Mouse (Mus musculus) layer of hippocampus, adult 2 months (tissue): ENCODE measurements around the gene Usp33. TPM values are rescaled to one million over a fixed set of nuclear protein-coding genes. Genes with fewer than 3 reads are reported as not detected.

Experiments used
- DNase-seq, 2 experiments: peaks; one replicate each; pipeline ENCODE4 v3.0.0; 2022; ENCODE audit warnings: low spot score in 2 of 2
- H3K27ac ChIP-seq: fragments of 200-600 bp; 2 replicates; pipeline ENCODE4 v1.8.1; 2022
- H3K4me3 ChIP-seq: fragments of 200-600 bp; 2 replicates; pipeline ENCODE4 v1.8.1; 2022; ENCODE audit warnings: mild to moderate bottlenecking
- CTCF ChIP-seq: fragments of 200-600 bp; conservative IDR thresholded peaks from 2 replicates; pipeline ENCODE4 v1.8.1; 2022; ENCODE audit warnings: antibody characterized with exemption, mild to moderate bottlenecking, moderate library complexity
- total RNA-seq, 2 experiments: library from RNA; stranded (reverse); gene quantifications; 2 replicates each; pipeline ENCODE4 v1.2.3; 2021

Gene Usp33
- total RNA-seq, 2 experiments from 2014 or later = 129 to 130 TPM

DNA sequence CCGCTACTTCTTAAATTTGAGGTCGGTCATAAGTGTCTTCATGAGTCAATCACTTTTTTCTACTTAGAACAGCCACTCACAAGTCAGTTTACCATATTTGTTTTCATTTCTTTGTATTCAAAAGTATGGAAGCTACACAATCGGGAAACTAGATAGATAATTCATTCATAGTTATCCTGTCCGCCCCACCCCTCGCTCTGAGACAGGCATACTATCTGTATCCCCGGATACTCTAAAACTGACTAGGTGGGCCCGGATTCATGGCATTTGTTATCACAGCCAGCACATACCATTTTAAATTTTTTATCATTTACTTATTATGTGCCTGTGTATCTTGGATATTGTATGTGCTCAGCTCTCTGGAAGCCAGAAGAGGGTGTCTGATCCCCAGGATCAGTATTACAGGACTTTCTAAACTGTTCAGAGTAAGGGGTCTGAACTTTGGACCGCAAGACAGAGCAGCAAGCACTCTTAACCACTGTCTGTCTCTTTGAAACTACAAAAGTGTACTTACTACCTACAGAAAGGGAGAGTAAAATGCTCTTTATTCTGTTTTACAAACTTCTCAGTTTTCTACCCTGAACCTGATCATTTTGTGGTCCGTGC is 51.2 kb downstream of the Usp33 start:
- peak; percentile 35; the same call in 1 of the 2 replicates for TF ChIP-seq CTCF
- DNase-seq = no peak
- H3K4me3 ChIP-seq = peak overlapping the region; percentile 87
- peak overlapping the region; percentile 100 for H3K27ac ChIP-seq

DNA sequence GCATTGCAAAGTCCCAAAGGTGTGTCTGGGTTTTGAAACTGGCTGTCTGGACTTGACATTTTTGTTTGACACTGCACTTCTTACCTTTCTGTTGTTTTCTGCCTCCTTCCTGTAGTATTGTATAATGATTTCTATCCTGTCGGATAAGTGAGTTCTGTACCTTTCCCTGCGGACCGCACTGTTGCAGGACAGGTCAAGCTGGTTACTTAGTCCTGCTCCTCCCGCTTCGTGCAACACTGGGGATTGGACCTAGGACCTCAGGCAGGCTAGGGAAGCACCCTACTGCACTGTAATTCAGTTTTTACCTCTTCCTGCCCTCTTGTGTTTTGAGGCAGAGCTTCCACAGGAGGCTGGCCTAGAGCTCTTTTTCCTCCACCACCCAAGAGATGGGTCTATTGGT is 54.2 kb downstream of the Usp33 start:
- TF ChIP-seq CTCF = no peak
- DNase-seq = no peak
- Histone ChIP-seq H3K4me3 (no peak overlapping the region), H3K27ac (no peak overlapping the region)

DNA sequence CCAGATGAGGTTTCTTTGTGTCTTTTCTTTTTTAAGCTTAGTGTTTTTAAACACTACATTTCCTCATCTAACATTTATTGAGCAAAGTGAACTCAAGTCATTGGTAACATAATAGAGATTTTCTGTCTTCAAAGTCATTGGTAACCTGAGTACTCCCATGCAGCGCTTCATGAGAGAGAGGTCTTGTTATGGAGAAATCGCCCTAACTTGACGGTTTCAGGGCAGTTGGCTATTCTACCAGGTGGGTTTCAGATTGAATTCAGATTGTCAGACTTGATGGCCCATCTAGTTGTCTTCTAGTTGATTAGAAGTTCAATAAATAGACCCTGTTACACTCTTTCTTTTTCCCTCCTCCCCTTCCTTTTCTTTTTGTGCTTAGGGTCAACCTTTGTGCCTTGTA is 54.6 kb downstream of the Usp33 start:
- no peak for TF ChIP-seq CTCF
- Histone ChIP-seq H3K4me3 (no peak overlapping the region), H3K27ac (no peak overlapping the region)
- no peak for DNase-seq

DNA sequence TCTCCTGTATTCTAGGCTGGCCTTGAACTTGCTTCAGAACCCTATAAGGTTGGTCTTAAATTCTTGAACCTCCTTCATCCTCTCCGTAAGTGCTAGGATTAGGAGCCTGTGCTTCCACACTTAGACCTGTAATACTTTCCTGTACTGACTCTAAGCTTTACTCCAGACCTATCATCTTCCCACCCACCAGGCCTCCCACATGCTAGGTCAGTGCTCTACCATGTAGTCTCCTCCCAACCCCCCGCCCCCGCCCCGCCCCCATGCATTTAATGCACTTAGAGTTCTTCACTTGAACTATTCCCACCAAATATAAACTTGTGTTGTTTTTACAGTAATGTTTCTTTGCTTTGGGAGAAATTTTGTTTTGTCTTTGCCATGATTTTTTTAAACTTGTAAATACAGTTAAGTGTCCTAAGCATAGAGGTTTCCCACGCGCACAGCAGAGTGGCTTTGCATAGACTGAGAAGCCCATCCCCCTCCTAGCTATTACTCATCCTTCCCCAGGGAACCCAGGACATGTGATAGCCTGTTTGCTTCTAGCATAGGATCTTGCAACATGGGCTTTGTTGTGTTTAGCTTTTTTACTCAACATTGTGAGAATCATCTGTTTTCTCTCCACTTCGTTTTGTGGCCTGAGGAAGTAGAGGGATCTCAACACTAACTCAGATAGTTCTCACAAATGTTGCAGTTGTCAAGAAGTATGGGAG is 55.8 kb downstream of the Usp33 start:
- no peak overlapping the region for H3K4me3 ChIP-seq
- peak overlapping the region; percentile 56 for H3K27ac ChIP-seq
- DNase-seq = no peak
- TF ChIP-seq CTCF = no peak

DNA sequence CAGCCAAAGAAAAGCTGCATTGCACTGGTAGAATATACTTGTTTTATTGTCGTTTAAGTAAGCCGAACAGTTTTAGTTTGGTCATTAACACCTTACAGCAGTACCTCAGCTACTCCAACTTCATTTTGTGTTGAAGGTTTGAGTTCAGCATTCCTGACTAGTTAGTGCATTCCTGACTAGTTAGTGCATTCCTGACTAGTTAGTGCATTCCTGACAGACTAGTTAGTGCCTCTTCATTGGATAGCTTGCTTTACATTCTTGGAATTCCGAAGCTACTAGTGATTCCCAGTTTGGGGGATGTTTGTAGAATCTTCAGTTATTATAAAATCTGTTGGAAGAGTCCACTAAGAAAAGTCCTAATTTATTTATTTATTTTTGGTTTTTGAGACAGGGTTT is 56.4 kb downstream of the Usp33 start:
- H3K27ac ChIP-seq = peak overlapping the region; percentile 87
- TF ChIP-seq CTCF = no peak
- no peak overlapping the region for H3K4me3 ChIP-seq
- no peak for DNase-seq

DNA sequence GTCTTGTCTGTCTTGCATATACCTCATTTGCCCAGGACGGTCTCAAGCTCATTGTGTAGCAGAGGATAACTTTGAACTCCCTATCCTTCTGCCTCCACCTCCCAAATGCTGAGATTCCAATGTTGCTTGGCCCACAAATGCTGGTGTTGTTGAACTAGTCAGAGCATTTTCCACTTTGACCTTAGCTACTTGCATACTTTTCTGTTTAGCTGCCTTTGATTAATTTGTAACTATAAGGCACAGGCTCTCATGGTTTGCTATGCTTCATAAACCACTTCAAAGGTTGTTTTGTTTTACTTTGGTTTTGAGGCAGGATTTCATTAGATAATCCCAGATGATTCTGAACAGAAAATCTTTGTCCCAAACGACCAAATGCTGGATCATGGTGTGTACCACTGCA is 57.5 kb downstream of the Usp33 start:
- no peak for TF ChIP-seq CTCF
- DNase-seq = no peak
- Histone ChIP-seq H3K4me3 (no peak overlapping the region), H3K27ac (peak overlapping the region; percentile 87; the same call in 1 of the 2 replicates)

DNA sequence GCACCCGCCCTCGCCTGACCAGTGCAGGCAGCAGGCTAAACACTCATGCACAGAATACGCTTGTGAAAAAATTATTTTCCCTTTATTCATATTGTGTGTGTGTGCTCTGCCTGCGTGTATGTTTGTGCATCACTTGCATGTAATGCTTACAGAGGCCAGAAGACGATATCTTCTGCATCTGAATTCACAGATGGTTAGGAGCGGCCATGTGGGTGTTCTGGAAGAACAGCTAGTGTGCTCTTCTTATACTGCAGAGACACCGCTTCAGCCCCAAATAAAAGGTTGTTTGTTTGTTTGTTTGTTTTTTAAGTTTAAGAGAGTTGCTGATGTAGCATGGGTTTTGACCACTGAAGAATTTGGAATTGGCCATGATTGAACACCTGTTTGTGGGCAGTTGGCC is 59.1 kb downstream of the Usp33 start:
- peak in 1 of 2 experiments; percentile 29 for DNase-seq
- 0 out of 2 replicates have a peak, but pooled peaks have one; percentile 12 for TF ChIP-seq CTCF
- H3K4me3 ChIP-seq = no peak overlapping the region
- H3K27ac ChIP-seq = peak overlapping the region; percentile 87

DNA sequence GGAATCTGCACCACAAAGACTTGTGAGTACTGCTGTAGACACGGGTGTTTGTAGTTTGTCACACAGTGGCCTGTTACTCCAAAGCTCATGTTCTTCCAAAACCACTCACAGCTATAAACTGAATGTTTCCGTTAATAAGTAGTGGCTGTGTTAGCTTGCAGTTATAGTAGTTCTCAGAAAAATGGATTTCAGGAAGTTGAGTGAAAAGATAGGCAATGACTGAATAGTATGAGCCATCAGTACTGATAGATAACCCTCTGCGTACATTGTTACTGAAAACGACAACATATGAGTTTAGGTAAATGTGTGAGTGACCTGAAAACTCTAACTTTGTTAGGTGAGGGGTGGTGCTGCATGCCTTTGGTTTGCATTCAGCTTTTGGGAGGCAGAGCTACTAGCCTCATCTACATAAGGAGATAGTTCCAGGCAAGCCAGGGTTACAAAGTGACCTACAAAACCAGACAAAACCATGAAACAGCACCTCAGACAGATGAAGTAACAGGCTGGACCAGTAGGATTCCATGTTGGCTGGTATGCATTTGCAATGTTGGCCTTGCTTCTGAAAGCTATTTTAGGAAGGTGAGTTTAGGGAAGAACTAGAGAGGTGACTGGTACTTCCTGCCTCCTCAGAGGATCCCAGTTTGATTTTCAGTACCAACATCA is 59.8 kb downstream of the Usp33 start:
- H3K4me3 ChIP-seq = no peak overlapping the region
- H3K27ac ChIP-seq = peak overlapping the region; percentile 87
- no peak for DNase-seq
- TF ChIP-seq CTCF = no peak

DNA sequence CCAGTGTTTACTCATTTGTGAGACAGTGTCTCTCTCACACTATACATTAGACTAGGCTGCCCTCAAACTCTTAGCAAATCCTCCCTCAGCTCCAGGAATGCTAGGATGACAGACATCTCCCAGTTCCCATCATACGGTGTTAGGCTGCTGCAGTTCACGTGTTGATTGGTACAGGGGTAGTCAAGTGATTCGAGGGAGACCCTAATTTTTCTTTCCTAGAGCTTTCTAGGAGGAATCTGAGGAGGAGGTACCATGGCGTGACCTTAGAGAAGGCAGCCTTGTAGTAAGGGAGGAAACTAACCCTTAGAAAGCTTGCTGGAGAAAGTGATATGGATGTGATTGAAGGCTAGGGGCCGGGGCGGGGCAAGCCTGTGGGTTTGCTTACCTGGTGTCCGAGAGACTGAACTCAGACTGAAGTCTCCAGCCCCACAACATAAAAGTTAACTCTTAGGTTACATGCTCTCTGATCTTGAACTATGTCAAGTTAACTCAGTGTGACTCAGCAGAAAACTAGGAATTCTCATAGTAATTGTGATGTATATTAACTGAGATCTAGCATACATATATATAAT is 64.8 kb downstream of the Usp33 start:
- DNase-seq = no peak
- Histone ChIP-seq H3K27ac (no peak overlapping the region), H3K4me3 (no peak overlapping the region)
- TF ChIP-seq CTCF = no peak

DNA sequence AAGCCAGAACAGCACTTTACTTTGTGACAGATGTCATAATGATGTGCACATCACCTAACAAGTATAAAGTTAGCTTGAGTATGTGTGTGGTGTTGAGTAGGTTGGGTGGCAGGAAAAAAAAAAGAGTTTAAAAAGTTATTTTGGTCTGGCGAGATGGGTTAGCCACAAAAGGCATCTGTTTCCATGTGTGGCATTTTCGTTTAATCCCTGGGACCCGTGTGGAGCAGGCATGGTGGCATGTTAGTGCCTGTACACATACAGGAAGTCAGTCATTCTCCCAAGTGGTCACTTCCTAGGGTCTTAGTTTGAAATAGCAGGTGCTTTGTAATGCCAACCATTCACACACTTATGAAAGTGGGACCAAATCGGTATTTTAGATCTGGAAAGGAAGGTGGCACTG is 66.1 kb downstream of the Usp33 start:
- DNase-seq = no peak
- H3K4me3 ChIP-seq = no peak overlapping the region
- TF ChIP-seq CTCF = no peak
- no peak overlapping the region for H3K27ac ChIP-seq

DNA sequence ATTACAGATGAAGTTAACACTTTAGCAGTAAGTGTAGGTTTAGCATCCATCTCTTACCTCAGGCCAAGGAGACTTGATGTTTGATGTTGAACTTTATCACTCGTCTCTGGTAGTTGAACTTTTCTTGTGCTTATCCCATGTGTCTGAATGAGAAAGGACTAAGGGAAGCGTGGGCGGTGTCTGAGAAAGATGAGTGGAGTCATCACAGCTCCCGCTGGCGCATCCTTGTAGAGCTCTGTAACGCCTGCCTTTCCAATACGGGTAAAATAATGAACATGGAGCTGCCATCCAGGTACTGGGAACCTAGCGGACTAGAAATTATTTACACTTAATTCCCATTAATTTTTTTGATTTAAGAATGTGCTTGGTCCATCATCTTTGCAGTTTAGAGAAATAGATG is 82.6 kb downstream of the Usp33 start:
- no peak overlapping the region for H3K27ac ChIP-seq
- H3K4me3 ChIP-seq = no peak overlapping the region
- no peak for TF ChIP-seq CTCF
- no peak for DNase-seq

DNA sequence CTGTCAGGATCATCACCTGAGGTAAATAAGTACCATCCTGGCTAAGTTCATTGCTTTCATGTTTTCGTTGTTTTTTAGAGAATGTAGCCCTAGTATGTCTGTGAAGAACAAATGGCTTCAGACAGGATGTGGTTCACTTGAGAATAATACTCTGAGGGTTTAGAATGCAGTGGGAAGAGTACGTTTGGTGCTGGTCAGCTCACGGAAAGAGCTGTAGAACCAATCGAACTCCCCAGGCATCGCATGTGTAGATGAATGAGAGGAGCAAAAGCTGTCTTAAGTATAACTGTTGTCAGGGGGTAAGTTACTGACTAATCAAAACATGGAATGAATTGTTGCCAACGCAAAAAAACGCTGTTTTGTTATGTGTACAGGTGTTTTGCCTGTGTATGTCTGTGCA is 86.4 kb downstream of the Usp33 start:
- no peak for DNase-seq
- no peak overlapping the region for H3K4me3 ChIP-seq
- TF ChIP-seq CTCF = no peak
- H3K27ac ChIP-seq = peak overlapping the region; percentile 30; the same call in 1 of the 2 replicates

DNA sequence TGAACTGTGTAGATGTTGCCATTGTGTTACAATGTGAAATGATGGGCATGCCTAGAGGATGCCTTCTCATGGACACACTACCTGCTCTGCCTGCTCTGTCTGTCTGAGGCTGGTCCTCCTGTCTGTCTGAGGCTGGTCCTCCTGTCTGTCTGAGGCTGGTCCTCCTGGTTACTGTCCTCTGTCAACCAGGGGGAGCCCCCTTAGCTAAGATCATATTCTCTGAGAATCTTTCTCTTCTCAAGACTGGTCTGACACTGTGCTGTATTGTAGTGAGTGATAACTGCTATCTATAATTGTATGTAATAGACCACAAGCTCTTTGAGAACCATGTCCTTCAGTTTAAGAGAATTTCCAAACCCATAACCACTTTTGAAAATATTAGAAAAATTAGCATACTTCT is 89.3 kb downstream of the Usp33 start:
- no peak overlapping the region for H3K27ac ChIP-seq
- no peak overlapping the region for H3K4me3 ChIP-seq
- TF ChIP-seq CTCF = no peak
- no peak for DNase-seq
